Mouse (Mus musculus) cerebellum, adult 2 months (tissue): ENCODE results near the gene Muc1. TPM values are rescaled to one million over a fixed set of nuclear protein-coding genes. Genes with fewer than 3 reads are reported as not detected.
A peak's percentile ranks its signal among the peaks of the same experiment; 100 is the strongest.

ENCODE experiments used
- DNase-seq, 2 experiments: peaks; one replicate each; pipeline ENCODE4 v3.0.0; 2021
- H3K27ac ChIP-seq: fragments of 200-500 bp; 2 replicates; pipeline ENCODE4 v1.5.1; 2012; ENCODE audit warnings: low read length, control low read depth, inconsistent platforms; ENCODE audit not compliant: insufficient read depth
- H3K27me3 ChIP-seq: fragments of 200-500 bp; 2 replicates; pipeline ENCODE4 v1.6.1; 2012; ENCODE audit warnings: inconsistent platforms, mild to moderate bottlenecking, low read length, moderate library complexity; ENCODE audit not compliant: control insufficient read depth, insufficient read depth
- H3K4me1 ChIP-seq: fragments of 200-500 bp; 2 replicates; pipeline ENCODE4 v1.6.1; 2011; ENCODE audit warnings: low read length; ENCODE audit not compliant: control insufficient read depth, insufficient read depth
- H3K4me3 ChIP-seq: fragments of 200-500 bp; replicated peaks from 2 replicates; pipeline ENCODE3; 2011; ENCODE audit warnings: mild to moderate bottlenecking, low read depth, low read length, control low read depth; ENCODE audit not compliant: insufficient read depth
- CTCF ChIP-seq: fragments of 200-500 bp; IDR thresholded peaks from 2 replicates; pipeline ENCODE4 v1.5.1; 2011; ENCODE audit warnings: low read depth, mild to moderate bottlenecking, control low read depth, low read length, moderate library complexity, borderline replicate concordance; ENCODE audit not compliant: insufficient read depth
- POLR2A ChIP-seq: fragments of 200-500 bp; IDR thresholded peaks from 2 replicates; pipeline ENCODE4 v1.6.1; 2011; ENCODE audit warnings: low read length, control low read depth, borderline replicate concordance; ENCODE audit not compliant: insufficient read depth
- WGBS: fragments of 180-500 bp; shearing (Covaris S2); methylation state at CpG from one replicate; pipeline ENCODE4 v1.1.7; 2018; 5-methylcytosine and 5-hydroxymethylcytosine counted together
- polyA plus RNA-seq: library from polyadenylated mRNA; depleted of rRNA; stranded (reverse); fragments of >200 nt; gene quantifications from 2 replicates; pipeline ENCODE4 v1.2.3, GENCODE M21; 2012; rRNA removed

Muc1 gene
- 0.55 and 0.69 TPM in 2 replicates for polyA plus RNA-seq

DNA sequence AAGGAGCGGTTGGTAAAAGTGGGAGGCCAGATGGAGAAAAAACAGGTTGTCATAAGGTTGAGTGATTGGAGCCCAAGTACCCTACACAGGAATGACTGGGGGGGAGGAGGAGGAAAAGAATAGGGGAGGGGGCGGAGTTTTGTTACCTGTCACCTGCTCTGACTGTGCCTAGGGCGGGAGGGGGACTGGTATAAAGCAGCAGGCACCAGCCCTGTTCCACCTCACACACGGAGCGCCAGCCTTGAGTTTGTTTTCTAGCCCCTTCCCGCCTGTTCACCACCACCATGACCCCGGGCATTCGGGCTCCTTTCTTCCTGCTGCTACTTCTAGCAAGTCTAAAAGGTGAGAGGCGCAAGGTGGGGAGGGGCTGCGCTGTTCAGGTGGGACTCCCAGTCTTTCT lies at the start of gene Muc1:
Gene Muc1, plus strand, starts transcription at position 222 of the 400 bp plus-strand sequence.
- peak within 1 kb of the TSS; percentile 71 for H3K4me3 ChIP-seq
- TF ChIP-seq POLR2A (no peak), CTCF (no peak)
- H3K4me1 ChIP-seq, result peaks cover 10% of the 10 kb centered on the region
- 46% methylated on average over 10 of the region's 10 CpGs for WGBS
- DNase-seq, result no peak
- H3K27me3 ChIP-seq, result no peaks in the 10 kb centered on the region
- no peak within 1 kb of the TSS for H3K27ac ChIP-seq

GRCm38 (mm10) chr3:89181749-89182500 lies 46.9 kb upstream of the Muc1 start:
- no peak for DNase-seq
- no peaks in the 10 kb centered on the region for H3K27me3 ChIP-seq
- no peak overlapping the region for H3K27ac ChIP-seq
- WGBS, result 91% methylated on average over 27 of the region's 27 CpGs
- peaks cover 19% of the 10 kb centered on the region for H3K4me1 ChIP-seq
- TF ChIP-seq CTCF (no peak), POLR2A (no peak)
- H3K4me3 ChIP-seq, result no peak overlapping the region

- Histone ChIP-seq H3K27me3 (no peaks in the 10 kb centered on the region), H3K4me1 (peaks cover 19% of the 10 kb centered on the region), H3K27ac (no peak overlapping the region), H3K4me3 (peak overlapping the region; percentile 69)
- TF ChIP-seq POLR2A (no peak), CTCF (no peak)
- no peak for DNase-seq
- WGBS, result 45% methylated on average over 7 of the region's 7 CpGs
Observed at GRCm38 (mm10) chr3:89182531-89183057, 46.3 kb upstream of the Muc1 start.

- peak within 1 kb of the TSS; percentile 69 for H3K4me3 ChIP-seq
- no peaks in the 10 kb centered on the region for H3K27me3 ChIP-seq
- peak; percentile 90 to 91 for DNase-seq
- TF ChIP-seq CTCF (no peak), POLR2A (peak; percentile 86)
- peak within 1 kb of the TSS; percentile 66 for H3K27ac ChIP-seq
- WGBS, result under 1% methylated on average over 39 of the region's 39 CpGs
- peaks cover 16% of the 10 kb centered on the region for H3K4me1 ChIP-seq
Observed at GRCm38 (mm10) chr3:89183058-89183958, 45.5 kb upstream of the Muc1 start, which contains the start of gene Fam189b. Gene Fam189b, plus strand, starts transcription at chr3:89183143.

GRCm38 (mm10) chr3:89183959-89184315 lies 44.9 kb upstream of the Muc1 start:
- Histone ChIP-seq H3K4me3 (peak overlapping the region; percentile 69), H3K27me3 (no peaks in the 10 kb centered on the region), H3K27ac (peak overlapping the region; percentile 66), H3K4me1 (peaks cover 13% of the 10 kb centered on the region)
- peak; percentile 43 to 48 for DNase-seq
- TF ChIP-seq CTCF (no peak), POLR2A (no peak)
- whole genome bisulfite sequencing, result 5% methylated on average over 6 of the region's 6 CpGs

DNA sequence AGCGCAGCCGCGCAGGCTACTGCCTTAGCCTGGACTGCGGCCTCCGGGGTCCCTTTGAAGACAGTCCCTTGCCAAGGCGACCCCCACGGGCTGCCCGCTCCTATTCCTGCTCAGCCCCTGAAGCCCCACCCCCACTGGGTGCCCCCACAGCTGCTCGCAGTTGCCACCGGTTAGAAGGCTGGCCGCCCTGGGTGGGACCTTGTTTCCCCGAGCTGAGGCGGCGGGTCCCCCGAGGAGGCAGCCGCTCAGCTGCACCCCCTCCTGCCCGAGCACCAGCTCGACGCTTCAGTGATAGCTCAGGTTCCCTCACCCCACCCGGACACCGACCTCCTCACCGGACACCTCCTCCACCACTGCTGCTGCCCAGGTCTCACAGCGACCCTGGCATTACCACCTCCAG lies 41.7 kb upstream of the Muc1 start:
- Histone ChIP-seq H3K27me3 (no peaks in the 10 kb centered on the region), H3K27ac (no peak overlapping the region), H3K4me1 (peaks cover 8% of the 10 kb centered on the region), H3K4me3 (no peak overlapping the region)
- WGBS, result 41% methylated on average over 23 of the region's 23 CpGs
- TF ChIP-seq CTCF (no peak), POLR2A (no peak)
- no peak for DNase-seq

DNA sequence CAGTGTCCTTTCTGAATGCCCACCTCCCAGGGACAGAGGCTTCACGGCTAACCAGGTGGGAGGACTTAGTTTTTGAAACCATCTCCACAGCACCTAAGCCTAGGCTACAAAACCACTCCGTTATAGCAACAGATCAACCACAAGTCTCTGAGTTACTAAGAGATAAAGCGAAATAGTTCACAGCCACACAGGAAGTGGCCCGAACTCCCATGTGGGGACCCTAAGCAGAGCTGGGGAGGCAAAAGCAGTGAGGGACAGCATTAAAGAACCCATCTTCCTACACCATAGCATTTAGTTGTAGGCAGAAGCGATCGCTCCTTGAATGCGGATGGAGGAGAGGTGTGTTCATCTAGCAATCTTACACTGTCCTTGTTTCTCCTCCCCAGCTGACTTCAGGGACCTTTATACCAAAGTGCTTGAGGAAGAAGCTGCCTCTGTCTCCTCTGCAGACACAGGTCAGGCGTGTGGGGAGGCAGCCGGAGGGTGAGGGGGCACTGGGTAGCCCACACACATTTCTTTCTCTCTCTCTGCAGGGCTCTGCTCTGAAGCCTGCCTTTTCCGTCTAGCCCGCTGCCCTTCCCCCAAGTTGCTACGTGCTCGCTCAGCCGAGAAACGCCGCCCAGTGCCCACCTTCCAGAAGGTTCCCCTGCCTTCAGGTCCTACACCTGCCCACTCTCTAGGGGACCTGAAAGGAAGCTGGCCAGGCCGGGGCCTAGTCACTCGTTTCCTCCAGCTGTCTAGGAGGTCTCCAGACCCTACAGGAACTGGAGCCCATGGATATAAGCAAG lies 41.0 kb upstream of the Muc1 start:
- no peak for TF ChIP-seq POLR2A
- no peak for TF ChIP-seq CTCF
- no peaks in the 10 kb centered on the region for H3K27me3 ChIP-seq
- no peak for DNase-seq
- 65% methylated on average over 18 of the region's 18 CpGs for WGBS
- H3K27ac ChIP-seq, result no peak overlapping the region
- H3K4me3 ChIP-seq, result no peak overlapping the region
- peaks cover 8% of the 10 kb centered on the region for H3K4me1 ChIP-seq
